Mouse (Mus musculus) spleen, adult 2 months (tissue): Measurements from ENCODE around the gene Col6a3. TPM values are rescaled to one million over a fixed set of nuclear protein-coding genes. Genes with fewer than 3 reads are reported as not detected.

Experiments
- DNase-seq, 2 experiments: peaks; one replicate each; pipeline versions ENCODE4 v3.0.0 to v3.0.0-alpha.2; 2012 to 2021; ENCODE audit warnings: low spot score in 2 of 2, low read depth in 1 of 2
- H3K27ac ChIP-seq: fragments of 200-500 bp; 2 replicates; pipeline ENCODE4 v1.5.1; 2012; ENCODE audit warnings: low read length, inconsistent platforms; ENCODE audit not compliant: insufficient read depth
- H3K27me3 ChIP-seq: fragments of 200-500 bp; 2 replicates; pipeline ENCODE4 v1.6.1; 2012; ENCODE audit warnings: mild to moderate bottlenecking, moderate library complexity, low read length, inconsistent platforms; ENCODE audit not compliant: control insufficient read depth, insufficient read depth
- H3K36me3 ChIP-seq: fragments of 200-500 bp; 2 replicates; pipeline ENCODE4 v1.6.1; 2012; ENCODE audit warnings: mild to moderate bottlenecking, low read length, inconsistent platforms; ENCODE audit not compliant: control insufficient read depth, insufficient read depth
- H3K4me1 ChIP-seq: fragments of 200-500 bp; 2 replicates; pipeline ENCODE4 v1.6.1; 2011; ENCODE audit warnings: inconsistent platforms; ENCODE audit not compliant: control insufficient read depth, insufficient read depth, insufficient read length
- H3K4me3 ChIP-seq: fragments of 200-500 bp; 2 replicates; pipeline ENCODE4 v1.5.1; 2011; ENCODE audit warnings: mild to moderate bottlenecking, inconsistent platforms; ENCODE audit not compliant: insufficient read depth, insufficient read length; ENCODE audit errors: extremely low read depth
- CTCF ChIP-seq: fragments of 200-500 bp; IDR thresholded peaks from 2 replicates; pipeline ENCODE4 v1.5.1; 2011; ENCODE audit warnings: mild to moderate bottlenecking, inconsistent platforms; ENCODE audit not compliant: insufficient read depth, insufficient read length, insufficient replicate concordance; ENCODE audit errors: extremely low read depth
- POLR2A ChIP-seq: fragments of 200-500 bp; IDR thresholded peaks from 2 replicates; pipeline ENCODE4 v1.6.1; 2011; ENCODE audit warnings: low read depth, low read length, inconsistent platforms
- WGBS: fragments of 180-500 bp; shearing (Covaris S2); methylation state at CpG from one replicate; pipeline ENCODE4 v1.1.7; 2018; 5-methylcytosine and 5-hydroxymethylcytosine counted together
- polyA plus RNA-seq: library from polyadenylated mRNA; depleted of rRNA; stranded (reverse); fragments of >200 nt; gene quantifications from 2 replicates; pipeline ENCODE4 v1.2.3, GENCODE M21; 2012

The Col6a3 gene
- polyA plus RNA-seq, 1 experiment: 5.7 TPM

GRCm38 (mm10) chr1:90775477-90776241 is 68.1 kb downstream of the Col6a3 start:
- Histone ChIP-seq H3K4me3 (no peak overlapping the region), H3K36me3 (no peaks in the 10 kb centered on the region), H3K27me3 (no peaks in the 10 kb centered on the region), H3K4me1 (no peaks in the 10 kb centered on the region), H3K27ac (no peak overlapping the region)
- TF ChIP-seq CTCF: no peak
- no peak for TF ChIP-seq POLR2A
- 48% methylated on average over 10 of the region's 10 CpGs for WGBS
- no peak for DNase-seq

DNA sequence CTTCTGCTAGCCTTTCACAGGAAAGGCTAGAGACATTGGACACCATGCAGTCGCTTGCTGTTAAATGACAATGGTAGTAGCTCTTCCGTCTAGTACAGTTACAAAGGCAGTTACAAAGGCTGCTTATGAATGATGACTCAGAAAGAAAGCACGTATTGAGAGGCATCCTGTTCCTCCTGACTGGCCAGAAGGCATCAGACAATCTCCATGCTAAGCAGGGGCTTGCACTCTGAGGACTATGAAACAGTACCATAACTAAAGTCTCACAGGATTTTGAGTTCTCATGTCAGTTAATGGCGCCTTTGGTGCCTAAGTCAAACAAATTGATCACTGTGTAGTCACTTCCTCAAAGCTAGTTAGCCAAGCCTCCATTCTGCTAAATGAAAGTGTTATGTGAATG is 72.6 kb downstream of the Col6a3 start:
- TF ChIP-seq CTCF (no peak), POLR2A (no peak)
- Histone ChIP-seq H3K27me3 (no peaks in the 10 kb centered on the region), H3K27ac (no peak overlapping the region), H3K36me3 (no peaks in the 10 kb centered on the region), H3K4me3 (no peak overlapping the region), H3K4me1 (no peaks in the 10 kb centered on the region)
- DNase-seq: no peak
- WGBS: 67% methylated on average over 4 of the region's 4 CpGs

GRCm38 (mm10) chr1:90770027-90770426 is 73.7 kb downstream of the Col6a3 start:
- Histone ChIP-seq H3K36me3 (no peaks in the 10 kb centered on the region), H3K27ac (no peak overlapping the region), H3K4me1 (no peaks in the 10 kb centered on the region), H3K4me3 (no peak overlapping the region), H3K27me3 (no peaks in the 10 kb centered on the region)
- DNase-seq: no peak
- TF ChIP-seq POLR2A (no peak), CTCF (no peak)
- WGBS: 94% methylated on average over 7 of the region's 7 CpGs

DNA sequence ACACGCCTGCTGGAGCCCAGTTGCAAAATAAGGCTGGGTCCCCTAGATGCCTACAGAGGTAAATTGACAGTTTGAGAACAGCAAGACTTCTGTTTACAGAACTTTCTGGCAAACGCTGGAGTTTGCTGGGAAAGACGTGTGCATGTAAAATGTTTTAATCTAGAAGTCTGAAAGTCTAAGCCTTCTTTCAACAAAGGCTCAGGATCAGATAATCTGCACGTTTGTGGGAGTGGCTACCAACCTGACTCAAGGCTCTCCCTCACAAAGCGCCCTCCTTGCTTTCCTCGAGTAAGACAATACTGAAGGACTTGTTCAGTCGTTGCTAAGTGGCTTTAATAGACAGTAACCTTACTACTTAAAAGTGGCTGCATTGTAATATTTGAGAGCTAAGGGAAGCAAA is 74.5 kb downstream of the Col6a3 start:
- DNase-seq: no peak
- no peak for TF ChIP-seq POLR2A
- no peak for TF ChIP-seq CTCF
- no peaks in the 10 kb centered on the region for H3K27me3 ChIP-seq
- H3K27ac ChIP-seq: no peak overlapping the region
- H3K4me3 ChIP-seq: no peak overlapping the region
- 66% methylated on average over 7 of the region's 7 CpGs for WGBS
- no peaks in the 10 kb centered on the region for H3K4me1 ChIP-seq
- no peaks in the 10 kb centered on the region for H3K36me3 ChIP-seq

- no peak for DNase-seq
- TF ChIP-seq POLR2A: no peak
- TF ChIP-seq CTCF: no peak
- Histone ChIP-seq H3K27ac (no peak overlapping the region), H3K4me3 (no peak overlapping the region), H3K27me3 (no peaks in the 10 kb centered on the region), H3K4me1 (no peaks in the 10 kb centered on the region), H3K36me3 (no peaks in the 10 kb centered on the region)
- 84% methylated on average over 4 of the region's 4 CpGs for WGBS
Observed at GRCm38 (mm10) chr1:90758091-90758673, 85.6 kb downstream of the Col6a3 start.

DNA sequence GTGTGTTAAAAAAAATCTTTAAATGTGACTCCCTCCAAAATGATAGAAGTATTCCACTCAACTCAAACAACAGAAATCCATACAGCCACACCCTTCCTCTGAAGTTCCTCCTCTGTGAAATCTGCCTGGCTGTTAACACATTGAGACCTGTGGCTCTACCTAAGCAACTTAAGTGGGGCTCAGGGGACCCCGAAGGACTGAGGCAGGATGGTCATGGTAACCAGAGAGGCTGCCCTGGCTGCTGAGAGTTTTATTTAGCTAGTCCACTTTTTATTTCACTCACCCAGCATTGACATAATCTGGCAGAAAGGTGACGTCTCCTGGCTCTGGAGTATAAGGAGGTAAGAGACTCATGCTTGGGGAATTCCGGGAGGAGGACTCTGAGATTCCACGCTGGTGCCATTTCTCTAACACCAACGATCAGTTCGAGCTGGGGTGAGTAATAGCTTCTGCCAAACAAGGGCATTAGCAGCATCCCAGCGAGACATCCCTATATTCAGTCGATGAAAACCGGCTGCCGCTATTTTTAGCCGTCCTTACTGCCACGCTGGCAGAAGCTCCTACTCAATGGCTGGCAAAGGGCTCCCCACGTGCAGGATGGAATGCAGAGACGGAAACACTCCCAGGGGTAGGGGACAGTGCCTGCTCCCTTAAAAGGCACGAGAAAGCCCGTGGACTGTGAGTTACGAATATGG is 89.8 kb downstream of the Col6a3 start:
- Histone ChIP-seq H3K36me3 (no peaks in the 10 kb centered on the region), H3K27me3 (no peaks in the 10 kb centered on the region), H3K27ac (no peak overlapping the region), H3K4me3 (no peak overlapping the region), H3K4me1 (no peaks in the 10 kb centered on the region)
- TF ChIP-seq CTCF (no peak), POLR2A (no peak)
- 66% methylated on average over 17 of the region's 17 CpGs for WGBS
- DNase-seq: no peak
